Mouse (Mus musculus): Measurements from ENCODE around the gene Knop1. TPM values are rescaled to one million over a fixed set of nuclear protein-coding genes. Genes with fewer than 3 reads are reported as not detected.

The Knop1 gene
- 10 to 100 TPM; 25.3 to 27.2 TPM for total RNA-seq (2021)
- long read RNA-seq, experiment 1, full-length matches to known transcripts: 45 of 61 reads
- long read RNA-seq, experiment 1, partial matches to known transcripts: 1 of 61 reads
- long read RNA-seq, experiment 1, other reads (novel, unspliced or antisense): 15 of 61 reads
- long read RNA-seq, experiment 2, full-length matches to known transcripts: 40 of 54 reads
- long read RNA-seq, experiment 2, partial matches to known transcripts: 3 of 54 reads
- long read RNA-seq, experiment 2, other reads (novel, unspliced or antisense): 11 of 54 reads

- DNase-seq: no peak
Observed at GRCm38 (mm10) chr7:118855877-118856304, at the start of gene Knop1. Gene Knop1 (minus strand): TSS chr7:118856254.

GRCm38 (mm10) chr7:118904530-118904929, 48.5 kb upstream of the Knop1 start:
- no peak for DNase-seq

- no peak for DNase-seq
Observed at GRCm38 (mm10) chr7:118903879-118904278, 47.8 kb upstream of the Knop1 start.

GRCm38 (mm10) chr7:118902944-118903343, 46.9 kb upstream of the Knop1 start:
- DNase-seq: peak; percentile 31

GRCm38 (mm10) chr7:118900090-118900489, 44.0 kb upstream of the Knop1 start:
- no peak for DNase-seq

- DNase-seq: no peak
Observed at GRCm38 (mm10) chr7:118898063-118898462, 42.0 kb upstream of the Knop1 start.

GRCm38 (mm10) chr7:118895469-118896450, 39.7 kb upstream of the Knop1 start:
- no peak for DNase-seq

GRCm38 (mm10) chr7:118889046-118889680, 33.1 kb upstream of the Knop1 start:
- DNase-seq: no peak

- DNase-seq: no peak
Observed at GRCm38 (mm10) chr7:118887303-118888055, 31.4 kb upstream of the Knop1 start.

GRCm38 (mm10) chr7:118884969-118885368, 28.9 kb upstream of the Knop1 start:
- no peak for DNase-seq

GRCm38 (mm10) chr7:118883957-118884356, 27.9 kb upstream of the Knop1 start:
- no peak for DNase-seq

- no peak for DNase-seq
Observed at GRCm38 (mm10) chr7:118879466-118880029, 23.5 kb upstream of the Knop1 start.

- no peak for DNase-seq
Observed at GRCm38 (mm10) chr7:118865362-118865761, 9.3 kb upstream of the Knop1 start.

- no peak for DNase-seq
Observed at GRCm38 (mm10) chr7:118858640-118859039, 2.6 kb upstream of the Knop1 start.

GRCm38 (mm10) chr7:118855171-118855876, 730 bp downstream of the Knop1 start, which contains the start of gene Iqck:
Gene Iqck (plus strand): TSS chr7:118855752.
- DNase-seq: peak; percentile 93

GRCm38 (mm10) chr7:118854606-118855005, 1.4 kb downstream of the Knop1 start:
- no peak for DNase-seq

- DNase-seq: no peak
Observed at GRCm38 (mm10) chr7:118852611-118853010, 3.4 kb downstream of the Knop1 start.

- no peak for DNase-seq
Observed at GRCm38 (mm10) chr7:118851571-118851970, 4.5 kb downstream of the Knop1 start.

- DNase-seq: peak; percentile 23
Observed at GRCm38 (mm10) chr7:118850676-118851290, 5.3 kb downstream of the Knop1 start.

GRCm38 (mm10) chr7:118849543-118850250, 6.4 kb downstream of the Knop1 start:
- no peak for DNase-seq
